Mouse (Mus musculus) lung, postnatal 25 days (tissue): ENCODE measurements at regions not wholly inside any gene's neighbourhood (a gene's known extent, or its start where the extent isn't known, plus 50 kb on each side); places are given as distances from the start of the nearest gene placed in this dataset.

Source experiments
- DNase-seq: peaks from one replicate; pipeline ENCODE4 v3.0.0; 2022; ENCODE audit warnings: low spot score

- peak; percentile 75 for DNase-seq
Observed at GRCm38 (mm10) chr6:84385696-84386095, 208.0 kb downstream of the Cyp26b1 start.

GRCm38 (mm10) chr6:84383718-84384117 lies 210.0 kb downstream of the Cyp26b1 start:
- DNase-seq, result no peak

- DNase-seq, result no peak
Observed at GRCm38 (mm10) chr6:84383141-84383540, 210.6 kb downstream of the Cyp26b1 start.

GRCm38 (mm10) chr6:84381571-84381970 lies 212.1 kb downstream of the Cyp26b1 start:
- no peak for DNase-seq

- DNase-seq, result no peak
Observed at GRCm38 (mm10) chr6:84376666-84377065, 217.0 kb downstream of the Cyp26b1 start.

- peak; percentile 42 for DNase-seq
Observed at GRCm38 (mm10) chr6:84375498-84375897, 218.2 kb downstream of the Cyp26b1 start.

GRCm38 (mm10) chr6:84366365-84366764 lies 227.3 kb downstream of the Cyp26b1 start:
- no peak for DNase-seq

GRCm38 (mm10) chr6:84365914-84366313 lies 227.8 kb downstream of the Cyp26b1 start:
- DNase-seq, result no peak

- no peak for DNase-seq
Observed at GRCm38 (mm10) chr6:84364964-84365363, 228.7 kb downstream of the Cyp26b1 start.

- no peak for DNase-seq
Observed at GRCm38 (mm10) chr6:84362331-84362730, 231.4 kb downstream of the Cyp26b1 start.

GRCm38 (mm10) chr6:84357911-84358310 lies 235.8 kb downstream of the Cyp26b1 start:
- no peak for DNase-seq

- peak; percentile 31 for DNase-seq
Observed at GRCm38 (mm10) chr6:84353425-84354220, 240.1 kb downstream of the Cyp26b1 start.

GRCm38 (mm10) chr6:84344936-84345335 lies 248.8 kb downstream of the Cyp26b1 start:
- no peak for DNase-seq

- no peak for DNase-seq
Observed at GRCm38 (mm10) chr6:84333666-84334179, 260.0 kb downstream of the Cyp26b1 start.

GRCm38 (mm10) chr6:84329106-84329505 lies 264.6 kb downstream of the Cyp26b1 start:
- DNase-seq, result no peak

GRCm38 (mm10) chr6:84328030-84328390 lies 265.7 kb downstream of the Cyp26b1 start:
- DNase-seq, result no peak

- DNase-seq, result peak; percentile 74
Observed at GRCm38 (mm10) chr6:84327306-84328029, 266.2 kb downstream of the Cyp26b1 start.

- peak; percentile 57 for DNase-seq
Observed at GRCm38 (mm10) chr6:84325384-84326114, 268.2 kb downstream of the Cyp26b1 start.

GRCm38 (mm10) chr6:84324185-84324584 lies 269.5 kb downstream of the Cyp26b1 start:
- no peak for DNase-seq

- no peak for DNase-seq
Observed at GRCm38 (mm10) chr6:84322528-84322927, 271.2 kb downstream of the Cyp26b1 start.

GRCm38 (mm10) chr6:84320586-84320985 lies 273.1 kb downstream of the Cyp26b1 start:
- no peak for DNase-seq

- DNase-seq, result no peak
Observed at GRCm38 (mm10) chr6:84318774-84319173, 274.9 kb downstream of the Cyp26b1 start.
